Mouse (Mus musculus) MEL (cell line): ENCODE results near the gene Prkcz. TPM values are rescaled to one million over a fixed set of nuclear protein-coding genes. Genes with fewer than 3 reads are reported as not detected.

Source experiments
- DNase-seq: peaks from one replicate; pipeline ENCODE4 v3.0.0; 2011; ENCODE audit warnings: low read depth, low spot score
- H3K27ac ChIP-seq: 2 replicates; pipeline ENCODE4 v1.5.1; 2012; ENCODE audit warnings: low read depth, mild to moderate bottlenecking, control low read depth, low read length, moderate library complexity; ENCODE audit not compliant: control insufficient read depth
- H3K27me3 ChIP-seq, 2 experiments: fragments of 150-350 bp in 1 of 2; sonication (generic) in 1 of 2; 2 replicates each; pipeline ENCODE4 v1.6.1; 2012; ENCODE audit warnings: low read length in 2 of 2, mild to moderate bottlenecking in 2 of 2, improper control_type of control experiment in 1 of 2, moderate library complexity in 1 of 2; ENCODE audit not compliant: insufficient read depth in 2 of 2, control insufficient read depth in 1 of 2
- H3K36me3 ChIP-seq, 2 experiments: 2 replicates each; pipeline ENCODE4 v1.6.1; 2012 to 2014; ENCODE audit warnings: low read length in 2 of 2, improper control_type of control experiment in 1 of 2, inconsistent platforms in 1 of 2, mild to moderate bottlenecking in 1 of 2; ENCODE audit not compliant: insufficient read depth in 2 of 2, control insufficient read depth in 1 of 2
- H3K4me1 ChIP-seq, 2 experiments: fragments of 150-350 bp in 1 of 2; sonication (generic) in 1 of 2; 2 replicates each; pipeline ENCODE4 v1.6.1; 2012; ENCODE audit warnings: low read length in 2 of 2, improper control_type of control experiment in 1 of 2, mild to moderate bottlenecking in 1 of 2; ENCODE audit not compliant: insufficient read depth in 2 of 2, control insufficient read depth in 1 of 2
- H3K4me3 ChIP-seq, 2 experiments: fragments of 150-350 bp in 1 of 2; sonication (generic) in 1 of 2; 2 replicates each; pipeline ENCODE4 v1.5.1; 2012; ENCODE audit warnings: low read depth in 2 of 2, low read length in 2 of 2, mild to moderate bottlenecking in 2 of 2, moderate library complexity in 2 of 2, control low read depth in 1 of 2, improper control_type of control experiment in 1 of 2; ENCODE audit not compliant: control insufficient read depth in 1 of 2, insufficient read depth in 1 of 2
- H3K79me2 ChIP-seq: 2 replicates; pipeline ENCODE4 v1.6.1; 2012; ENCODE audit warnings: mild to moderate bottlenecking, low read length, moderate library complexity; ENCODE audit not compliant: control insufficient read depth, poor library complexity, insufficient read depth
- H3K9ac ChIP-seq: 2 replicates; pipeline ENCODE4 v1.6.1; 2012; ENCODE audit warnings: low read depth, mild to moderate bottlenecking, control low read depth, low read length, moderate library complexity; ENCODE audit not compliant: control insufficient read depth, poor library complexity, severe bottlenecking
- H3K9me3 ChIP-seq: fragments of 150-350 bp; sonication (generic); replicated peaks from 2 replicates; pipeline ENCODE4 v1.6.1; 2012; ENCODE audit warnings: mild to moderate bottlenecking, low read length, improper control_type of control experiment, moderate library complexity; ENCODE audit not compliant: insufficient read depth
- GATA1 ChIP-seq: IDR thresholded peaks from 2 replicates; pipeline ENCODE4 v1.6.1; 2011; ENCODE audit warnings: low read depth, low read length, improper control_type of control experiment
- MAFK ChIP-seq: IDR thresholded peaks from 2 replicates; pipeline ENCODE4 v1.6.1; 2011; ENCODE audit warnings: low read depth, mild to moderate bottlenecking, low read length, improper control_type of control experiment, borderline replicate concordance
- polyA plus RNA-seq, 2 experiments: library from polyadenylated mRNA; stranded (reverse) in 1 of 2; unstranded in 1 of 2; fragments of >175 nt in 1 of 2; fragments of >200 nt in 1 of 2; gene quantifications; 2 replicates each; pipeline versions ENCODE4 v1.2.1 to v1.2.4; 2012; ENCODE audit warnings: low replicate concordance in 2 of 2, low read depth in 1 of 2; ENCODE audit not compliant: insufficient read length in 2 of 2, insufficient read depth in 1 of 2, missing spikeins in 1 of 2
- total RNA-seq: library from RNA; depleted of rRNA; stranded (reverse); fragments of 300-350 nt; gene quantifications from 2 replicates; pipeline ENCODE4 v1.2.3, GENCODE M21; 2012; rRNA removed

Prkcz gene
- total and polyA plus RNA-seq, 3 experiments: 0.12 to 0.92 TPM; not detected in 1

DNA sequence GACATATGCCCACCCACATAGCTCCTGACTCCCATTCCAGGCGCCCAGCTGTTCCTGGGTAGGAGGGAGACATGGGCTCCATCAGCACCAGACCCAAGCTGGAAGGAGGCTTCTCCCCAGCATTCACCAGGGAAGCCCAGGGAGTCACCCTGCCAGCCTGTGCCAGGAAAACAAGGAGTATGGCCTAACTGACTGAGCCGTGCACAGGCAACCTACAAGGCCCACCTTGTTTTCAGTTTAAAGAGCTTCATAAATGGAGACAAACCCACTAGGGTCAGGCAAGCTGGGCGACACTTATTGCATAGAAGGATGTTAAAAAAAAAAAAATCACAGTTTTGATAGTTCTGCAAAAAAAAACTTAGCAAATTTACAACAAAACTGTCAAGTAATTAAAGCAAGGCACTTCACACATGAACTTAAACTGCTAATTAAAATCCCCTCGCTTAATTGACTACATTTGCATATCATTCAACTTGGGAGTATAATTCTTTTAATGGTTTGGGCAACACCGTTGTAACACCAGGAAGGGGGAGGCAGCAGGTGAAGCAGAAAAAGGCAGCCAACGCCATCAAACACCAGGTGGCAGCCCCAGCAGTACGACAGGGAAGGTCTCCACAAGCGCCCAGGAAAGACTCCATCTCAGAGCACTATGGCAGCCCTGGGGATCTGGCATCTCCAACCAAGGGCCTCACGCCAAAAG, 148.0 kb downstream of the Prkcz start:
- no peaks in the 10 kb centered on the region for H3K9me3 ChIP-seq
- H3K27me3 ChIP-seq: no peaks in the 10 kb centered on the region
- DNase-seq: no peak
- no peaks in the 10 kb centered on the region for H3K36me3 ChIP-seq
- H3K79me2 ChIP-seq: peaks cover 28% of the 10 kb centered on the region; the same call in 1 of the 2 replicates
- no peak for TF ChIP-seq MAFK
- TF ChIP-seq GATA1: no peak
- no peak overlapping the region for H3K4me3 ChIP-seq
- no peak overlapping the region for H3K9ac ChIP-seq
- H3K4me1 ChIP-seq: peaks cover 0 to 2% of the 10 kb centered on the region in 2 experiments; a peak in 1 of 4 replicates
- no peak overlapping the region for H3K27ac ChIP-seq

Other genes starting within 250 kb of the Prkcz start
- gene Ski, start 138.8 kb downstream of the Prkcz start, total RNA-seq: 6.2 and 6.9 TPM in 2 replicates
- gene Ski, start 138.8 kb downstream of the Prkcz start, polyA plus RNA-seq: 10 to 100 TPM in 1 of 2 experiments, not detected in 1; 16.1 TPM
- gene Faap20, start 111.6 kb downstream of the Prkcz start, total RNA-seq: 14.1 and 18.6 TPM in 2 replicates
- 10 to 100 TPM in 1 of 2 experiments, not detected in 1; 34.4 TPM for gene Faap20, start 111.6 kb downstream of the Prkcz start, polyA plus RNA-seq
- gene Gabrd, start 36.8 kb upstream of the Prkcz start, total RNA-seq: 0.42 and 0.50 TPM in 2 replicates
- gene Gabrd, start 36.8 kb upstream of the Prkcz start, polyA plus RNA-seq: 1 to 10 TPM in 1 of 2 experiments, not detected in 1; 1.1 TPM
- gene Cfap74, start 47.8 kb upstream of the Prkcz start, total RNA-seq: 0.33 and 0.39 TPM in 2 replicates
- gene Cfap74, start 47.8 kb upstream of the Prkcz start, polyA plus RNA-seq: 1 to 10 TPM in 1 of 2 experiments, not detected in 1; 1.0 TPM
- not detected in 2 replicates for gene Tmem52, start 107.8 kb upstream of the Prkcz start, total RNA-seq
- gene Tmem52, start 107.8 kb upstream of the Prkcz start, polyA plus RNA-seq: not detected
- gene Gnb1, start 130.0 kb upstream of the Prkcz start, total RNA-seq: 78.1 and 94.7 TPM in 2 replicates
- gene Gnb1, start 130.0 kb upstream of the Prkcz start, polyA plus RNA-seq: 100 to 1,000 TPM in 1 of 2 experiments, not detected in 1; 489 TPM
- 141 and 151 TPM in 2 replicates for gene Nadk, start 201.0 kb upstream of the Prkcz start, total RNA-seq
- 100 to 1,000 TPM in 1 of 2 experiments, 10 to 100 TPM in 1; 53.2 to 258 TPM for gene Nadk, start 201.0 kb upstream of the Prkcz start, polyA plus RNA-seq
- 9.0 and 9.9 TPM in 2 replicates for gene Slc35e2, start 240.1 kb upstream of the Prkcz start, total RNA-seq
- gene Slc35e2, start 240.1 kb upstream of the Prkcz start, polyA plus RNA-seq: 1 to 10 TPM in 1 of 2 experiments, not detected in 1; 6.4 TPM